Mouse (Mus musculus): ENCODE measurements around the gene Gpx8. TPM values are rescaled to one million over a fixed set of nuclear protein-coding genes. Genes with fewer than 3 reads are reported as not detected.
"Not testable (repeated sequence)": the region's sequence is repeated elsewhere in the genome, so short reads cannot be mapped to it uniquely, and the experiment has no call there.

The Gpx8 gene
- polyA plus RNA-seq, 1 experiment from 2014 or later: 143 TPM

GRCm38 (mm10) chr13:113021521-113021920 is 24.7 kb downstream of the Gpx8 start:
- Histone ChIP-seq H3K27ac (no peak overlapping the region), H3K4me3 (replicated peaks) (no peak overlapping the region), H3K27me3 (replicated peaks) (no peaks in the 10 kb centered on the region), H3K9me3 (no peaks in the 10 kb centered on the region), H3K9ac (no peak overlapping the region), H3K4me2 (no peak overlapping the region), H3K36me3 (no peaks in the 10 kb centered on the region), H3K4me1 (no peaks in the 10 kb centered on the region)
- WGBS: 85% methylated on average over 2 of the region's 2 CpGs
- no peak; the same call in 1 of the 2 replicates for ATAC-seq (ENCODE audit: insufficient read depth, low FRiP score, low read depth)

- not testable (repeated sequence) for H3K27ac ChIP-seq; H3K9me3 ChIP-seq; H3K4me1 ChIP-seq; H3K27me3 ChIP-seq (replicated peaks); H3K9ac ChIP-seq; H3K36me3 ChIP-seq; ATAC-seq (ENCODE audit: insufficient read depth, low FRiP score, low read depth)
- 39% methylated on average over 20 of the region's 20 CpGs for WGBS
- Histone ChIP-seq H3K4me2 (peak overlapping the region; percentile 50), H3K4me3 (replicated peaks) (peak overlapping the region; percentile 29)
Measured at GRCm38 (mm10) chr13:113013174-113013953, 32.8 kb downstream of the Gpx8 start.

GRCm38 (mm10) chr13:113012683-113013082 is 33.5 kb downstream of the Gpx8 start:
- no peak for ATAC-seq (ENCODE audit: insufficient read depth, low FRiP score, low read depth)
- Histone ChIP-seq H3K4me1 (no peaks in the 10 kb centered on the region), H3K4me2 (peak overlapping the region; percentile 50), H3K9ac (no peak overlapping the region), H3K9me3 (no peaks in the 10 kb centered on the region), H3K36me3 (no peaks in the 10 kb centered on the region), H3K27ac (no peak overlapping the region), H3K27me3 (replicated peaks) (no peaks in the 10 kb centered on the region), H3K4me3 (replicated peaks) (no peak overlapping the region)
- 71% methylated on average over 6 of the region's 6 CpGs for WGBS

- H3K4me1 ChIP-seq: 0 out of 2 replicates have a peak, but pooled peaks cover 3% of the 10 kb centered on the region
- ATAC-seq (ENCODE audit: insufficient read depth, low FRiP score, low read depth): peak; percentile 97
- 53% methylated on average over 9 of the region's 9 CpGs for WGBS
- no peaks in the 10 kb centered on the region for H3K36me3 ChIP-seq
- H3K27ac ChIP-seq: peak overlapping the region; percentile 83
- H3K9ac ChIP-seq: no peak overlapping the region
- H3K4me2 ChIP-seq: peak overlapping the region; percentile 36; the same call in 1 of the 2 replicates
- no peaks in the 10 kb centered on the region for H3K9me3 ChIP-seq
- no peak overlapping the region for H3K4me3 ChIP-seq (replicated peaks)
- H3K27me3 ChIP-seq (replicated peaks): peaks cover 32% of the 10 kb centered on the region
Measured at GRCm38 (mm10) chr13:113000576-113001318, 45.5 kb downstream of the Gpx8 start.

GRCm38 (mm10) chr13:113000090-113000489 is 46.1 kb downstream of the Gpx8 start:
- Histone ChIP-seq H3K27ac (peak overlapping the region; percentile 83), H3K27me3 (replicated peaks) (peaks cover 37% of the 10 kb centered on the region), H3K9me3 (no peaks in the 10 kb centered on the region), H3K36me3 (no peaks in the 10 kb centered on the region), H3K9ac (no peak overlapping the region), H3K4me2 (peak overlapping the region; percentile 36; the same call in 1 of the 2 replicates), H3K4me3 (replicated peaks) (no peak overlapping the region), H3K4me1 (0 out of 2 replicates have a peak, but pooled peaks cover 3% of the 10 kb centered on the region)
- WGBS: 64% methylated on average over 3 of the region's 3 CpGs
- ATAC-seq (ENCODE audit: insufficient read depth, low FRiP score, low read depth): peak; percentile 11; the same call in 1 of the 2 replicates

GRCm38 (mm10) chr13:112998427-112999201 is 47.6 kb downstream of the Gpx8 start:
- Histone ChIP-seq H3K36me3 (no peaks in the 10 kb centered on the region), H3K4me3 (replicated peaks) (peak overlapping the region; percentile 39), H3K27ac (no peak overlapping the region), H3K9ac (0 out of 2 replicates have a peak overlapping the region, but pooled peaks have one; percentile 6), H3K4me2 (peak overlapping the region; percentile 84), H3K4me1 (peaks cover 9% of the 10 kb centered on the region; the same call in 1 of the 2 replicates), H3K27me3 (replicated peaks) (peaks cover 51% of the 10 kb centered on the region), H3K9me3 (no peaks in the 10 kb centered on the region)
- ATAC-seq (ENCODE audit: insufficient read depth, low FRiP score, low read depth): 0 out of 2 replicates have a peak, but pooled peaks have one; percentile 7
- WGBS: under 1% methylated on average over 46 of the region's 46 CpGs

- Histone ChIP-seq H3K4me1 (peaks cover 12% of the 10 kb centered on the region; the same call in 1 of the 2 replicates), H3K36me3 (no peaks in the 10 kb centered on the region), H3K27ac (no peak overlapping the region), H3K4me2 (no peak overlapping the region), H3K9ac (no peak overlapping the region), H3K9me3 (no peaks in the 10 kb centered on the region), H3K27me3 (replicated peaks) (peaks cover 61% of the 10 kb centered on the region), H3K4me3 (replicated peaks) (no peak overlapping the region)
- 63% methylated on average over 6 of the region's 6 CpGs for WGBS
- ATAC-seq (ENCODE audit: insufficient read depth, low FRiP score, low read depth): no peak
Measured at GRCm38 (mm10) chr13:112997369-112997768, 48.8 kb downstream of the Gpx8 start.

- 53% methylated on average over 4 of the region's 4 CpGs for WGBS
Measured at GRCm38 (mm10) chr13:112996407-112996806, 49.8 kb downstream of the Gpx8 start.

GRCm38 (mm10) chr13:112994191-112994590 is 52.0 kb downstream of the Gpx8 start:
- Histone ChIP-seq H3K4me1 (peaks cover 18% of the 10 kb centered on the region), H3K9ac (no peak overlapping the region), H3K4me2 (peak overlapping the region; percentile 91), H3K4me3 (replicated peaks) (peak overlapping the region; percentile 43), H3K27ac (no peak overlapping the region), H3K9me3 (no peaks in the 10 kb centered on the region), H3K27me3 (replicated peaks) (peaks cover 83% of the 10 kb centered on the region), H3K36me3 (no peaks in the 10 kb centered on the region)
- under 1% methylated on average over 25 of the region's 25 CpGs for WGBS
- peak; percentile 57 for ATAC-seq (ENCODE audit: insufficient read depth, low FRiP score, low read depth)

More at GRCm38 (mm10) chr13:112996407-112996806, 49.8 kb downstream of the Gpx8 start:
- no peaks in the 10 kb centered on the region for H3K36me3 ChIP-seq
- no peak overlapping the region for H3K9ac ChIP-seq
- no peak overlapping the region for H3K4me3 ChIP-seq (replicated peaks)
- H3K27me3 ChIP-seq (replicated peaks): peaks cover 66% of the 10 kb centered on the region
- ATAC-seq (ENCODE audit: insufficient read depth, low FRiP score, low read depth): no peak
- no peak overlapping the region for H3K27ac ChIP-seq
- H3K9me3 ChIP-seq: no peaks in the 10 kb centered on the region
- no peak overlapping the region for H3K4me2 ChIP-seq
- H3K4me1 ChIP-seq: peaks cover 12% of the 10 kb centered on the region; the same call in 1 of the 2 replicates

- Histone ChIP-seq H3K36me3 (no peaks in the 10 kb centered on the region), H3K9me3 (no peaks in the 10 kb centered on the region), H3K4me2 (peak within 1 kb of the TSS; percentile 91), H3K27ac (no peak within 1 kb of the TSS), H3K4me1 (peaks cover 23% of the 10 kb centered on the region), H3K4me3 (replicated peaks) (peak within 1 kb of the TSS; percentile 43), H3K27me3 (replicated peaks) (peaks cover 86% of the 10 kb centered on the region), H3K9ac (no peak within 1 kb of the TSS)
- 0 out of 2 replicates have a peak, but pooled peaks have one; percentile 36 for ATAC-seq (ENCODE audit: insufficient read depth, low FRiP score, low read depth)
- under 1% methylated on average over 63 of the region's 63 CpGs for WGBS
Measured at GRCm38 (mm10) chr13:112993531-112994152, 52.6 kb downstream of the Gpx8 start, which contains the start of gene Mcidas. Gene Mcidas, plus strand, starts transcription at chr13:112993845.

Data from stomach, embryonic 15.5 days (tissue).